Mouse (Mus musculus): ENCODE data around the gene Nt5dc3. TPM values are rescaled to one million over a fixed set of nuclear protein-coding genes. Genes with fewer than 3 reads are reported as not detected.

Nt5dc3 gene
- polyA plus RNA-seq, 1 experiment = 3.2 TPM

DNA sequence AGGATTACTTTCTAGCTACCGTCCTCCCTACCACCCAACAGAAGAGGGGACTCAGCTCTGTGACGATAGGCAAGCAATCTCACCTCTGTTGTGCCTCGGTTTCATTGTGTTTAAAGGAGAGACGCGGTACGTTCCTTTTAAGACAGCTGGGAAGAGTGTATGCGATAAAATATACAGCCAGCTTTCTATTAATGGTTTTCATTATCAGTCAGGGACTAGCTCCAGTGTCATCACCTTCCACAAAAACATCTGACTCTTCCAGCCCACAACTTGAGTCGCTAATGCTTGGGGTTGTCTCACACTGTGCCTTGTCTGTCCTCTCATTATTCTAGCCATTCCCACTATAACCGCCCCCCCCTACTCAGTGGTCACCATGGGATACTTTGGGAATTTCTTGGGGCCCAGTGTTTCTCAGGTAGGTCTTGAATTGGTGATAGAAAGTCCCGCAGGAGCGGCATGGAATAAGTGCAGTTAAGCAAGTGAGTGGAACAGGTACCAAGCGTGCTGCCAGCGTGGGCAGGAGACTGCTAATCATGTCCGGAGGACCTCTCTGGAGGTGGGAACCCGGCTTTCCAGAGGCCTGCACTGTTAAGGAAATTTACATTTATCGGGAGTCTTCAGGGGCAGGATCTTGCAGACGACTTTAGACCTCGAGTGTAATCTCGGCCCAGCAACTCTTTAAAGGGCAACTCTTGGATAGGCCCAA, 1.0 kb upstream of the Nt5dc3 start:
- WGBS = 45% methylated on average over 19 of the region's 19 CpGs
- DNase-seq (ENCODE audit: low read depth, low spot score) = no peak

GRCm38 (mm10) chr10:86779117-86779755, 431 bp downstream of the Nt5dc3 start:
- under 1% methylated on average over 58 of the region's 58 CpGs for WGBS
- DNase-seq (ENCODE audit: low read depth, low spot score) = no peak

- WGBS = 23% methylated on average over 12 of the region's 12 CpGs
- DNase-seq (ENCODE audit: low read depth, low spot score) = no peak
Observed at GRCm38 (mm10) chr10:86779816-86780500, 1.2 kb downstream of the Nt5dc3 start.

GRCm38 (mm10) chr10:86781641-86782040, 2.8 kb downstream of the Nt5dc3 start:
- 71% methylated on average over 5 of the region's 5 CpGs for WGBS
- no peak for DNase-seq (ENCODE audit: low read depth, low spot score)

DNA sequence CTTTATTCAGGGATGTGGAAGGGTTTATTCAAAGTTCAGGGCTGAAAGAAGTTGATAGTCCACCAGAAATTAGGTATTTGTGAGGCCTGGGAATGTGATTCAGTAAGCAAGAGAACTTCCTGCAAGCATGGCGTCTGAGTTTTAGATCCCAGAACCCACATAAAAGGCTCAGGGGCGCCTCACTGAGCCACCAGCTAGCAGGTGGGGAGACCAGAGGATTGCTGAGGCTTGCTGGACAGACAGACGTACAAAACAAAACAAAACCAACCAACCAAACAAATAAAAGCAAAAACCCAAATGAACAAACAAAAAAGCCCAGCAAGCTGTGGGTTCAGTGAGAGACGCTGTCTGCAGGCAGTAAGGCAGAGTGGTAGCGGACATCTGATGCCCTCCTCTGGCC, 3.9 kb downstream of the Nt5dc3 start:
- no peak for DNase-seq (ENCODE audit: low read depth, low spot score)
- whole genome bisulfite sequencing = 43% methylated on average over 5 of the region's 5 CpGs

GRCm38 (mm10) chr10:86783561-86783960, 4.8 kb downstream of the Nt5dc3 start:
- WGBS = 33% methylated on average over 5 of the region's 5 CpGs
- no peak for DNase-seq (ENCODE audit: low read depth, low spot score)

GRCm38 (mm10) chr10:86784126-86784675, 5.4 kb downstream of the Nt5dc3 start:
- no peak for DNase-seq (ENCODE audit: low read depth, low spot score)
- WGBS = 68% methylated on average over 5 of the region's 5 CpGs

DNA sequence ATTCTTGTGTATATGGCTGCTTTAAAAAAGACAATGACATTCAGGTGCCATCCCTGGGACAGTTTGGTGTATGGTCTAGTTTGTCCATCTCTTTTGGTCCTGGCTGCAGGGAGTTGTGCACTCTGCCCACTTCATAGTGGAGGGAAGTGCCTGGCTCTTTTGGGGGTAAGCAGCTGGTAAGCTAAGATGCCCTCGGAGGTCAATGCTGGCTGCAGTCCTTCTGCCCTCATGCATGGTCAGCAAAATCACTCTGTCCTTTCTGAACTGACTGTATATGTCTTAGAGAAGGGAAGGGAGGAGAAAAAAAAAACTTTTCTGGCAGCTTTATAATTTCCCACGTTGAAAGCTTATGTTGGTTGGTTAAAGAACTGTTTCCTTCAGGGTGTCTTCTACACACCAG, 6.6 kb downstream of the Nt5dc3 start:
- 53% methylated on average over 2 of the region's 2 CpGs for WGBS
- DNase-seq (ENCODE audit: low read depth, low spot score) = no peak

DNA sequence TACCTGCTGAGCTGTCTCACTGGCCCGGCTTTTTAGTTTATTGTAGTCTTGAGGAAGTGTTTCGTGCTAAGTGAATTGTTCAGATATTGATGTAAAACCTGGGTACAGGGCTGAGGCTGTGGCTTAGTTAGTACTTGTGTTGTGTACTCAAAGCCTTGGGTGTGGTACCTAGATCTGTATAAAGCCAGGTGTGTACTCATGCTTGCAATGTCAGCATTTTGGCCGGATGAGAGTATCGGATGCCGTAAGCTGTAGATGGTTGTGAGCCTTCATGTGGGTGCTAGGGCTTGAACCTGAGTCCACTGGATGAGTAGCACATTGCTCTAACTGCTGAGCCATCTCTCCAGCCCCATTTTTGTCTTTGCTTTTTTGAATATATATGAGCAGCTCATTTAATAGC, 7.3 kb downstream of the Nt5dc3 start:
- 34% methylated on average over 5 of the region's 5 CpGs for WGBS
- no peak for DNase-seq (ENCODE audit: low read depth, low spot score)

- WGBS = 66% methylated on average over 5 of the region's 5 CpGs
- no peak for DNase-seq (ENCODE audit: low read depth, low spot score)
Observed at GRCm38 (mm10) chr10:86788193-86788592, 9.4 kb downstream of the Nt5dc3 start.

DNA sequence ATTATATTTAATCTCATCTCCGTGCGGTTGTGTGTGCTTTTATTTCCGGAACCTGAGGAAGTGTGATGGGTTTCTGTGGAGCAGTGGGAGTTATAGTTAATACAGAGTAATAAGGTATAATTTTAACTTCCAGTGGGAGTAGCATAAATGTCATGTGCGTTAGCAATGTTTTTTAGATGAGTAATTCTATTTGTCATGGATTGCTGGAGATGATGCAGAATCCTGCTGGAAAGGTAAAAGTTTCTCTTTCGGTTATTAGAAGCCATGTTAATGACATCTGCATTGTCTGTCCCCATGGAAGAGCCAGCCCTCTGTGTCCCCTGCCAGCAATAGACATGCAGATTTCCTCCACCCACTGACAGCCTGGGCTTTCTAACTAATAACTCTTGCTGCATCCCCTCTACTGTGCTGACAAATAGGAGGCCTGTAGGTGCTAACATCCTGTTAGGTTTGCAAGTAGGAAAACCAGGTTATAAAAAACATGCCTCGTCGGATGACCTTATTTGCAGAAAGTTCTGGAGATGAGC, 10.4 kb downstream of the Nt5dc3 start:
- WGBS = 87% methylated on average over 7 of the region's 7 CpGs
- DNase-seq (ENCODE audit: low read depth, low spot score) = no peak

DNA sequence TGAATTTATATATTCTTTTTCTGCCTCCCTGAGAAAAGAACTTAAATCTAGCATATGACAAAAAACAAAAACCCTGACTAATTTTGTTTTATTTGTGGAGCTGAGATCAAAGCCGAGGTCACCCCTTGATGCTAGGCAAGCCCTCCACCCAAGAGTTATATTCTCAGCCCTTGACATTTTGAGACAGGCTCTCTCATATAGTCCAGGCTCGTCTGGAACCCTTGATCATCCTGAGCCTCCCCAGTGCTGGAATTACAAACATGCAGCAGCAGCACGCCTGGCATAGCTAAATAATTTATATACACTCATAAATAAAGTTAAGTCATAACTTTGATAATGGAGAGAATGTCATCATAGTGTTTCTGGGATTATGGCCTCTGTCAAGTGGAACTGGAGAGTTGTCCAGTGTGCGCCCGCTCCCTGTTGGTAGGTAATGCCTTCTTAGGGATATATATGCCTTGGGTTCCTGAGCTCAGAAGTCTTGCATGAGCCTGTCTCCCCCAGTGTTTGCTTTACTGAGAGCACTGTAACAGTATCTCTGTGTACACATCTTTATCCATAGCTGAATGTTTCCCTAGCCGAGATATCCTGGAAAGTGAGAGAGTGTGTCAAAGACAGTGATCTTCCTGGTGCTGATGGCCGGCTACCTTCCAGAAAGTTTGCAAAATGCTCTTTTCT, 12.8 kb downstream of the Nt5dc3 start:
- WGBS = 74% methylated on average over 7 of the region's 7 CpGs
- no peak for DNase-seq (ENCODE audit: low read depth, low spot score)

DNA sequence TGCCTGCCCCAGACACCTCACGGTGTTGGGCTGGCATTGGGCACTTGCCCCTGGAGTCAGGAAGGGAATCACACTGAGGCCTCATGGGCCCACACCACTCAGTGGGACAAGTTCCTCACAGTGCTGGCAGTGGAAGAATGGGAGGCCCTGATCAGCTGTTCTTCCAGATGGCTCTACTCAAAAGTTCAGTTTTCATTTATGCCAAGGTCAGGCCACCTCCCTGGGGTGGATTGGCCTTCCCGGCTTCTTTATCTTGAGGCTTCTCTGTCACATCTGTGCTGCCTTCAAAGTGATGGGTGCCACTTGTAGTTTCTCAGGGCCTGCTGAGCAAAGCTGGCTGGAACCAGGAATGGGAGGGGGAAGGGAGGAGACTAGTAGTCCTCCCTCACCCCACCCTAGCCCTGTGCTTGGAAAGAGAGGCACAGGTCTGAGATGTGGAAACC, 14.7 kb downstream of the Nt5dc3 start:
- WGBS = 63% methylated on average over 2 of the region's 2 CpGs
- DNase-seq (ENCODE audit: low read depth, low spot score) = no peak

DNA sequence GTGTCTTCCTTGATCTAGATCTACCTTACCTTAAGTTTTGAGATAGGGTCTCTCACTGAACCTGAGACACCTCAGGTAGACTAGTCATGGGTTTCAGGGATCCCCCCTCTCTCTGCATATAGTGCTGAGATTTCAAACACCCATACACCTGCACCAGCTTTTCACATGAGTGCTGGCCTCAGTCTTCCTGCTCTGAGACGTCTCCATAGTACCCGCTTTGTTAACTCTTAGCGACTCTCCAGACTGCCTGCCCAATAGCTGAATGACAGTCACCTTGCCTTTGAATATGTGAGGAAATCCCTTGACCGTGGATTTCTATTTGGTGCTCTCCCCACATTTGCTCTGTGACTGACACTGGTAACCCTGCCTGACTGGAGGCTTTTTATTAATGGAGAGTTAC, 15.4 kb downstream of the Nt5dc3 start:
- DNase-seq (ENCODE audit: low read depth, low spot score) = no peak
- WGBS = 89% methylated on average over 4 of the region's 4 CpGs

DNA sequence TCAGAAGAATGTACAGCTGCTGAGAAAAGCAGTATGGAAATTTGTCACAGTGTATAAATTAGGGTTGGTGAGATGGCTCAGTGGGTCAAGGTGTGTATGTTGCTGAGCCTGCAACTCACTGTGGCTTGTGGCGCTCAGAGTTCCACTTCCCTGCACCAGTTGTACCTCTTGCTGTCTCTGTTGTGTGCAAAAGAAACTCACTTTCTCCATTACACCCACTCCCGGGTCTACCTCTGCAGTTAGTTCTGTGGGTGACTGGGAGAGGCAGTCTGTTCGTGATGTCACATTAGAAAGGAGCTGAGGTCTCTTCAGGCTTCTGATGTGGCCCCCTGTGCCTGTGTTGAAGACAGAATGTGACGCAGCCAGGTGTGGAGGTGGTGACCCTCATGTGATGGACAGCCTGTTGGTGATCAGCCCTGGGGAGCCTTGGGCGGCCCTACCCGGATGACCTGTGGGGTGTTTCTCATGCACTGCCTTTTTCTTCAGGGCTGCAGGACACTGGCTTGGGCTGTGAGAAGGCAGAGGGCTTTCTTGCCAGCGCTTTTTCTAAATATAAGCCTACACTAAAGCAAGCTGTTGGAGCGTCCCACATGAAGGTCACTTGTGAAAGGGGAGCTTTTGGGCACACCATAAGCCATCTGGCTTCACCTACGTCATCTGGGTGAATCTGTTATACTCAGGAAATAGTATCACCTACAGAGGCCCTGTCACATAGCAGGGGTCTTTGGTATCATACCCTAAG, 16.2 kb downstream of the Nt5dc3 start:
- DNase-seq (ENCODE audit: low read depth, low spot score) = no peak
- WGBS = 91% methylated on average over 9 of the region's 9 CpGs

DNA sequence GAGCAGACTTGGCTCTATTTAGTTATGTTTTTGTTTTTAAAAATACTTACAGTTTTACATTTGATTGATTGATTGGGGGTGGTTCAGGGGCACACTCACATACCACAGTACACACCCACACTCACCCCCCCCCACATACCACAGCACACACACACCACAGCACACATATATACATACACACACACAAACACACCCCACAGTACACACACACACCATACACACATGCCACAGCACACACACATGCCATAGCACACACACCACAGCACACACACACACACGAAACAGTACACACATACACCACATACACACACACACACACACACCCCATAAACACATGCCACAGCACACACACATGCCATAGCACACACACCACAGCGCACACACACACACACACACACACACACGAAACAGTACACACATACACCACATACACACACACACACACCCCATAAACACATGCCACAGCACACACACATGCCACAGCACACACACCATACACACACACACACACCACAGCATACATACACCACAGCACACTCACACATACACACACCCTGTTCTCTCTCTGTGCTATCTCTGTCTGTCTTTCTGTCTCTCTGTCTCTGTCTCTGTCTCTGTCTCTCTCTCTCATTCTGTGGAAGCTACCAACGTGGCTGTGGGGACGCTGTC, 17.4 kb downstream of the Nt5dc3 start:
- 94% methylated on average over 5 of the region's 5 CpGs for WGBS
- DNase-seq (ENCODE audit: low read depth, low spot score) = no peak

GRCm38 (mm10) chr10:86807362-86807761, 28.6 kb downstream of the Nt5dc3 start:
- DNase-seq (ENCODE audit: low read depth, low spot score) = no peak
- 95% methylated on average over 1 of the region's 1 CpGs for WGBS

DNA sequence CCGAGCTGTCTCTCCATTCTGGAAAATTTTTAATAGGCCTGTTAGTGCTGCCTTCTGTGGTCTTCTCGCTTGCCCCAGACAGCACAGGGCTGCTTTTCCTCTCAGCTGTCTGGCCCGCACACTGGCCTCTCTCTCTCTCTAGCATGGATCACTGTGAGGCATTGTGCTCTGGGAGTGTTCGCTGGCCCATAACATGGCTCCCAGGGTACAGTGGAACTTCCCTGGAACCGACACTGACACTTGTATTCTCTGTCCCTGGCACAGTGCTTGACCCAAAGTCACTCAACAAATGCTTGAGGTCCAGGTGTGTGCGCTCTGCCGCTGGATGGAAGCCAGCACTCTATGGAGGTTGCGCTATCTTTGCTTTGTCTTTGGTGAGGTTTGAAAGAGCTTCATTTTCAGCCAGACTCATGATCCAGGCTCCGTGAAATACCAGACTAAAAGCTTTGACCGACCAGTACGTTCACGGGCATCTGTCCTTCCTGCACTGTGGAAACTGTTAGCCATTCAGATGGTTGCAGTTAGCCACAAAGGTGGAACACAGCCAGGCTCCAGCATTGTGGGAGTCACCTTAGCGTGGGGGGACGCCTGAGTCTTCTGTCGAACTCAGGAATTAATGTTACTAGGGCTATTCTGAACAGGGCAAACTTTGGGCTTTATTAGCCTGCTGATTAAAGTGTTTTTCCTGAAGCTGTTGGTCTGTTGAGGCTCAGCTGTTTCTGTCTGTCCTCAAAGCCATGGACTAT, 29.4 kb downstream of the Nt5dc3 start:
- WGBS = 81% methylated on average over 15 of the region's 15 CpGs
- DNase-seq (ENCODE audit: low read depth, low spot score) = no peak

Measured in large intestine, adult 2 months (tissue).